Mouse (Mus musculus) forebrain, embryonic 10.5 days (tissue): ENCODE data around the gene Lrrc52. TPM values are rescaled to one million over a fixed set of nuclear protein-coding genes. Genes with fewer than 3 reads are reported as not detected.

Experiments
- DNase-seq: peaks from one replicate; pipeline ENCODE4 v3.0.0-alpha.2; 2017; ENCODE audit warnings: low spot score; ENCODE audit errors: extremely low spot score
- H3K27ac ChIP-seq: fragments of 300-500 bp; sonication (generic); 2 replicates; pipeline ENCODE4 v1.5.1; 2016; ENCODE audit warnings: mild to moderate bottlenecking
- H3K27me3 ChIP-seq: fragments of 300-500 bp; sonication (generic); 2 replicates; pipeline ENCODE4 v1.6.1; 2016; ENCODE audit warnings: mild to moderate bottlenecking; ENCODE audit not compliant: poor library complexity, severe bottlenecking
- H3K36me3 ChIP-seq: fragments of 300-500 bp; sonication (generic); replicated peaks from 2 replicates; pipeline ENCODE4 v1.6.1; 2016; ENCODE audit warnings: mild to moderate bottlenecking, moderate library complexity
- H3K4me1 ChIP-seq: fragments of 300-500 bp; sonication (generic); 2 replicates; pipeline ENCODE4 v1.6.1; 2016
- H3K4me3 ChIP-seq: fragments of 300-500 bp; sonication (generic); 2 replicates; pipeline ENCODE4 v1.5.1; 2016; ENCODE audit warnings: mild to moderate bottlenecking, moderate library complexity
- H3K9me3 ChIP-seq: fragments of 300-500 bp; sonication (generic); 2 replicates; pipeline ENCODE4 v1.6.1; 2016; ENCODE audit warnings: mild to moderate bottlenecking, moderate library complexity
- WGBS: fragments of 180-500 bp; shearing (Covaris S2); methylation state at CpG from one replicate; pipeline ENCODE4 v1.1.7; 2016; 5-methylcytosine and 5-hydroxymethylcytosine counted together
- polyA plus RNA-seq: library from polyadenylated mRNA; unstranded; fragments of >200 nt; fragmentation: Nextera tagmentation; extraction: Ambion mirVana; gene quantifications from 2 replicates; pipeline ENCODE4 v1.2.1, GENCODE M21; 2016

Lrrc52 gene
- polyA plus RNA-seq, 1 experiment from 2014 or later, result not detected

DNA sequence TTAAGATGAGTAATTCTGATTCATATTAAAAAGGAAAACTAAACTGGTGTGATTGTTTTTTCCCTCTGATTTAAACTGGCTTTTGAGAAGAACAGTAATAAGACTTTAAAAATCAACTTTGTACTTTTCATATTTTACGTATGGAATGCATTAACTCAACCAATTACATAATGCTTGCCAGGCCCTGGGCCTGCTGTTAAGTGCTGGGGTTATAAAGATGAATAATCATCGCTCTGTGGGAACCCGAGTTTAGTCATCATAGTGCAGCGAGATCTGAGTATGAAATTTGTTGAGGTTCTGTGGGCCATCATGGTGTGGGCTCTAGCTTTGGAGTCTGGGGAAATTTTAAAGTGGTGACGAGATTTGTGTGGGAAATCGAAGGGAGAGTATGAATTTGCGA lies 39.9 kb downstream of the Lrrc52 start:
- Histone ChIP-seq H3K9me3 (no peaks in the 10 kb centered on the region), H3K27ac (no peak overlapping the region), H3K4me3 (no peak overlapping the region), H3K4me1 (0 out of 2 replicates have a peak, but pooled peaks cover 3% of the 10 kb centered on the region), H3K27me3 (no peaks in the 10 kb centered on the region), H3K36me3 (no peaks in the 10 kb centered on the region)
- WGBS, result 86% methylated on average over 7 of the region's 7 CpGs
- no peak for DNase-seq

DNA sequence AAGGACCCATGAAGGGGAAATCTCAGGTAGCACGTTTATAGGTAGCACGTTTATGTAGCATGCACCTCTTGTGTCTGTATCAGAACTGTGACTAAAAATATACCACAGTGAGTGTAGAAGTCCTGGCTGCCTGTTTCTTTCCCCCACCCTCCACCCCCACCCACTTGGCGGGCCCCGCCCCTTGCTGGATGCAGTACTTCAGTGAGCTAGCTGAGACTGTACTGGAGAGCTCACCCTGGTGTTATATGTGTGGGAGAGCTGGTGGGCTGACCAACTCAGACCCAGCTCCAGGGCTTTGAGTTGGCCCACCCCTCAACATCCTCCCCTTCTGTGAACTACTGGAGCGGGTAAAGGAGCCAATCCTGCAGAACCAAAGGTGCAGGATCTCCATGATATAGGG lies 41.0 kb downstream of the Lrrc52 start:
- no peaks in the 10 kb centered on the region for H3K27me3 ChIP-seq
- 87% methylated on average over 5 of the region's 5 CpGs for WGBS
- 0 out of 2 replicates have a peak, but pooled peaks cover 3% of the 10 kb centered on the region for H3K4me1 ChIP-seq
- DNase-seq, result no peak
- no peak overlapping the region for H3K4me3 ChIP-seq
- H3K27ac ChIP-seq, result no peak overlapping the region
- no peaks in the 10 kb centered on the region for H3K9me3 ChIP-seq
- H3K36me3 ChIP-seq, result no peaks in the 10 kb centered on the region

DNA sequence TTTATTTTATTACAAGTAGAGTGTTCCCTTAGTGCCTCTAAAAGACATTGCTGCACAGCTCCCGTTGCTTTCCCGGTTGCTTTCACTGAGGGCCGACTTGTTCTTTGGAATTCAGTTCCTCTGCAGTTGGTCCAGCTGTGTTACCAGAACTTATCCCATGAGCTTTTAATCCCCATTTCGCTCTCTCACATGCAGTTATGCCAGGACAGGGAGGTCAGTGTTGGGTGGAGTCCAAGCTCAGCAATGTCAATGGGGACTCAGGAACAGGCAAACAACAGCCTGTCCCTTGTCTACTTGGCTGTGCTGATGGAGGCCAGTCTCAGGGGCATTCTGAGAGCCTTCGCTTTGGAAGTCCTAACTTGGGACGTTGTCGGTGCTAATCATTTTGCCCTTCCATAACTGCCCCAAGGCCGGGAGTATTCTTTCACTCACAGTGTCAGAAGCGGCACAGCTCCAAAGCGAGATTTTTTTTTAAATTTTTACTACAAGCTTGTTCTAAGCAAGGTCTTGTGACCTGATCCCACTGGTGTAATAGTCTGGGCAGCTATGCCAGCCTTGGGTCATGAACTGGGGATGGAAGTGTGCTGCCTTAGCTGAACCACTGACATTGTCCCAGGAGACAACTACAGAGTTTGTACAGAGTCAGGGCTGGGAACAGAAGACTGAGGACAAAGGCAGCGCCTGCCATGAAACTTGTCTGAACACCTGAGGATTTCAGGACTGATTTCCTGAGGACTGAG lies 43.9 kb downstream of the Lrrc52 start:
- Histone ChIP-seq H3K27ac (no peak overlapping the region), H3K4me3 (no peak overlapping the region), H3K36me3 (no peaks in the 10 kb centered on the region), H3K27me3 (no peaks in the 10 kb centered on the region), H3K9me3 (no peaks in the 10 kb centered on the region), H3K4me1 (0 out of 2 replicates have a peak, but pooled peaks cover 3% of the 10 kb centered on the region)
- DNase-seq, result no peak
- 86% methylated on average over 11 of the region's 11 CpGs for WGBS

DNA sequence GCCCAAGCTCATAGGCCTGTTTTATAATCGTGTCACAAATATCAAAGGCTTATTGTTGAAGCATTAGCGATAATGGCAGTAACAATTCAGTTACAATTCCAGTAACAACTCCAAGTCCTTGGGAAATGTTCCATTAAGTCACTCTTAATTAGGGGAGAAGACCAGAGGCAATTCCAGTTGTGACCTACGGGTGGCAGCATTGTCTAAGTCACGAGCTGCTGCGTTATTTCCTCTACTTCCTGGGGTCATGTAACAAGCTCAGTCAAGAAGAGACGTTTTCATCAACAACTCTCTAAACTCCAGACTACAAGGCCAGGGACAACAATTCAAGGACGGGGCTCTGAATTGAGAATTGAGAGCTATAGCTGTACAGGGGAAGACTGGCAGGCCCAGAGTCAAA lies 51.7 kb downstream of the Lrrc52 start:
- Histone ChIP-seq H3K4me3 (no peak overlapping the region), H3K27ac (no peak overlapping the region), H3K9me3 (no peaks in the 10 kb centered on the region), H3K4me1 (no peaks in the 10 kb centered on the region), H3K27me3 (no peaks in the 10 kb centered on the region), H3K36me3 (no peaks in the 10 kb centered on the region)
- peak; percentile 74 for DNase-seq
- WGBS, result 6% methylated on average over 7 of the region's 7 CpGs

DNA sequence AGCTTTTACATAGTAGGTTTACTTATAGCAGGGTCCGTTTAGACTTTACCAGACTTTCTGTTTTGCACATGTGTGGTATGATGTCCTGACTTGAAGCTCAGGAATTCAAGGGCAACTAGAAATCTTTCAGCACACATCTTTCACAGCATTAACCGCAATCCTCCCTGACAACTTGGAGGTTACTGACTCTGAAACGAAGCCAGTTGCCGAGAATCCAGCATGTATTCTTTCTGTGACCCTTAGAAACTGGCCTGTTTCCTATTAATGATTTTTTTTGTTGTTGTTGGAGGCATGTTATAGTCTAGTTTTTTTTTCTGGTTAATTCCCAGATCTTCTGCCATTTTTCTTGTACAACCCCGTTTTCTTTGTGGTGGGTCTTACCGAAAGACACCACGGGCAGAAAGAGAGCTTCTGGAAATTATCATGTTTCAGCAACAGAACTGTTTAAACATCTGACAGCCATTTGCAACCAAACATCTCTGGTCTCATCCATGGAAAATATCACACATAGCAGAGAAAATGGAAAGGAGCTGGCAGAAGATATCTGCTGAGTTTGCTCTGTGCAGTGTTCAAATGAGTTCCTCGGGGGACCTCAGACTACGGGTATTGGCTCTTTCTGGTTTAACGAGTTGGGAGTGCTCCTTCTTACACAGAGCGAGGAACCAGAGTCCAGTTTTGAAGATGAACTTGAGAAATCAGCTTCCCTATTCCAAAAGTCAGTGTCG lies 54.4 kb downstream of the Lrrc52 start:
- DNase-seq, result no peak
- Histone ChIP-seq H3K9me3 (no peaks in the 10 kb centered on the region), H3K4me1 (no peaks in the 10 kb centered on the region), H3K36me3 (no peaks in the 10 kb centered on the region), H3K27me3 (no peaks in the 10 kb centered on the region), H3K4me3 (no peak overlapping the region), H3K27ac (no peak overlapping the region)
- 77% methylated on average over 12 of the region's 12 CpGs for WGBS

DNA sequence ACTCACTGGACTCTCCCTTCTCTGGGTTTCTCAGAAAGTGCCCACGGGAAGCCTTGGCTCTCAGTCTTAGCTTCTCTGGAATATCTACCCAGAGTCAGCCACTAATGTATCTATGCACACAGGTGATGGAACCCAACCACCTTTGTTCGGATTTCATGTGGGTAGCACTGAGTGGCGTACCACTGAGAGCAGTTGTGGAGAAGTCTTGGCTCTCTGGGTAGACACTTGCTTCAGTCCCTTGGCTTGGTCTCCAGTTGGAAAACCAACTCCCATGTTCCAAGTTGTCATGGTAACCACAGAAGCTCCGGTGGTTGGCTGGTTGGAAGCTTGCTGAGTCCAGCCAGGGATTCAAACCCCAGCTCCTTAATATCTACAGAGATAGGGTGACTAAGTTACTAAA lies 57.0 kb downstream of the Lrrc52 start:
- Histone ChIP-seq H3K27ac (no peak overlapping the region), H3K27me3 (no peaks in the 10 kb centered on the region)

DNA sequence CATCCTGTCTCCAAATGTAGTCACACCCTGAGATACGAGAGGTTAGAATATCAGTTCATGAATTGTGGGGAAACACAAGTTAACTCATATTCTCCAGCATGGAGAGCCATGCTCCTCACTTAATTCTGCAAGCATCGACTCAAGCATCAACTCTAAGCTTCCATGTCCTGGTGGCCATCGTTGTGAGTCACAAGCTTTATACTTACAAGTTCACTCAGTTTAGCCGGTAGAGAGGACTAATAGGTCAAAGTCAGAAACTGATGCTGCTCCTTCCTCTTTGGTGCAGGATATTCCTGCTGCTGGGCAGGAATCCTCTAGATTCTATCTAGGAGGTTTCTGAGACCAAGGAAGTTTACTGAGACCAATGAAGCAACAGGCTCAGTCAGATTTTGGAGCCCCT lies 61.3 kb downstream of the Lrrc52 start:
- no peaks in the 10 kb centered on the region for H3K36me3 ChIP-seq
- no peaks in the 10 kb centered on the region for H3K4me1 ChIP-seq
- H3K27ac ChIP-seq, result no peak overlapping the region
- 86% methylated on average over 4 of the region's 4 CpGs for WGBS
- no peaks in the 10 kb centered on the region for H3K27me3 ChIP-seq
- H3K9me3 ChIP-seq, result no peaks in the 10 kb centered on the region
- no peak overlapping the region for H3K4me3 ChIP-seq
- no peak for DNase-seq

More for the DNA sequence above, 57.0 kb downstream of the Lrrc52 start:
- 84% methylated on average over 4 of the region's 4 CpGs for WGBS
- H3K9me3 ChIP-seq, result no peaks in the 10 kb centered on the region
- no peaks in the 10 kb centered on the region for H3K4me1 ChIP-seq
- H3K4me3 ChIP-seq, result no peak overlapping the region
- no peak for DNase-seq
- no peaks in the 10 kb centered on the region for H3K36me3 ChIP-seq

Other genes with a start within 250 kb of the Lrrc52 start
- 135 TPM in 2 replicates for gene Uck2, start 181.5 kb downstream of the Lrrc52 start, polyA plus RNA-seq
- 73.4 and 77.1 TPM in 2 replicates for gene Tmco1, start 158.4 kb downstream of the Lrrc52 start, polyA plus RNA-seq
- 52.5 and 53.6 TPM in 2 replicates for gene Aldh9a1, start 116.8 kb downstream of the Lrrc52 start, polyA plus RNA-seq
- 55.6 and 60.3 TPM in 2 replicates for gene Mgst3, start 72.9 kb downstream of the Lrrc52 start, polyA plus RNA-seq
- gene Rxrg, start 131.6 kb upstream of the Lrrc52 start, polyA plus RNA-seq, result 1.8 and 2.0 TPM in 2 replicates
- 5.4 and 6.3 TPM in 2 replicates for gene Lmx1a, start 222.5 kb upstream of the Lrrc52 start, polyA plus RNA-seq